Mouse (Mus musculus) stomach, embryonic 14.5 days (tissue): ENCODE data around the gene Tgfbrap1. TPM values are rescaled to one million over a fixed set of nuclear protein-coding genes. Genes with fewer than 3 reads are reported as not detected.

ENCODE experiments used
- ATAC-seq: fragments of 200-750 bp; cut with Nextera tagmentation; 2 replicates; pipeline ENCODE4 v1.8.0; 2017; ENCODE audit warnings: low read depth, moderate TSS enrichment; ENCODE audit not compliant: insufficient number of reproducible peaks, insufficient read depth, low FRiP score
- H3K27ac ChIP-seq: fragments of 300-500 bp; sonication (generic); 2 replicates; pipeline ENCODE4 v1.5.1; 2014; ENCODE audit warnings: mild to moderate bottlenecking, low read length, moderate library complexity, mixed read lengths
- H3K27me3 ChIP-seq: fragments of 300-500 bp; sonication (generic); 2 replicates; pipeline ENCODE4 v1.6.1; 2014; ENCODE audit warnings: low read length, control low read depth, mixed read lengths; ENCODE audit not compliant: control insufficient read depth, insufficient read depth
- H3K36me3 ChIP-seq: fragments of 300-500 bp; sonication (generic); 2 replicates; pipeline ENCODE4 v1.6.1; 2014; ENCODE audit warnings: mild to moderate bottlenecking, control low read depth, low read length, moderate library complexity, mixed read lengths; ENCODE audit not compliant: control insufficient read depth, insufficient read depth
- H3K4me1 ChIP-seq: fragments of 300-500 bp; sonication (generic); 2 replicates; pipeline ENCODE4 v1.6.1; 2014; ENCODE audit warnings: low read length, control low read depth, mixed read lengths; ENCODE audit not compliant: control insufficient read depth, insufficient read depth
- H3K4me2 ChIP-seq: fragments of 300-500 bp; sonication (generic); replicated peaks from 2 replicates; pipeline ENCODE4 v1.6.1; 2014; ENCODE audit warnings: low read depth, low read length, control low read depth
- H3K4me3 ChIP-seq: fragments of 300-500 bp; sonication (generic); 2 replicates; pipeline ENCODE4 v1.5.1; 2014; ENCODE audit warnings: low read depth, low read length, control low read depth
- H3K9ac ChIP-seq: fragments of 300-500 bp; sonication (generic); replicated peaks from 2 replicates; pipeline ENCODE4 v1.6.1; 2014; ENCODE audit warnings: low read depth, mild to moderate bottlenecking, control low read depth, low read length, moderate library complexity, mixed read lengths
- H3K9me3 ChIP-seq: fragments of 300-500 bp; sonication (generic); 2 replicates; pipeline ENCODE4 v1.6.1; 2016; ENCODE audit warnings: low read depth, low read length, control low read depth; ENCODE audit not compliant: control insufficient read depth
- WGBS: fragments of 180-500 bp; shearing (Covaris S2); extraction: QIAGEN DNeasy Blood & Tissue Kit; methylation state at CpG from one replicate; pipeline ENCODE4 v1.1.7; 2014; 5-methylcytosine and 5-hydroxymethylcytosine counted together
- polyA plus RNA-seq: library from polyadenylated mRNA; unstranded; fragments of >200 nt; fragmentation: Nextera tagmentation; extraction: Ambion mirVana; gene quantifications from 2 replicates; pipeline ENCODE4 v1.2.1, GENCODE M21; 2014

The Tgfbrap1 gene
- polyA plus RNA-seq, 1 experiment from 2014 or later, result 15.0 TPM

DNA sequence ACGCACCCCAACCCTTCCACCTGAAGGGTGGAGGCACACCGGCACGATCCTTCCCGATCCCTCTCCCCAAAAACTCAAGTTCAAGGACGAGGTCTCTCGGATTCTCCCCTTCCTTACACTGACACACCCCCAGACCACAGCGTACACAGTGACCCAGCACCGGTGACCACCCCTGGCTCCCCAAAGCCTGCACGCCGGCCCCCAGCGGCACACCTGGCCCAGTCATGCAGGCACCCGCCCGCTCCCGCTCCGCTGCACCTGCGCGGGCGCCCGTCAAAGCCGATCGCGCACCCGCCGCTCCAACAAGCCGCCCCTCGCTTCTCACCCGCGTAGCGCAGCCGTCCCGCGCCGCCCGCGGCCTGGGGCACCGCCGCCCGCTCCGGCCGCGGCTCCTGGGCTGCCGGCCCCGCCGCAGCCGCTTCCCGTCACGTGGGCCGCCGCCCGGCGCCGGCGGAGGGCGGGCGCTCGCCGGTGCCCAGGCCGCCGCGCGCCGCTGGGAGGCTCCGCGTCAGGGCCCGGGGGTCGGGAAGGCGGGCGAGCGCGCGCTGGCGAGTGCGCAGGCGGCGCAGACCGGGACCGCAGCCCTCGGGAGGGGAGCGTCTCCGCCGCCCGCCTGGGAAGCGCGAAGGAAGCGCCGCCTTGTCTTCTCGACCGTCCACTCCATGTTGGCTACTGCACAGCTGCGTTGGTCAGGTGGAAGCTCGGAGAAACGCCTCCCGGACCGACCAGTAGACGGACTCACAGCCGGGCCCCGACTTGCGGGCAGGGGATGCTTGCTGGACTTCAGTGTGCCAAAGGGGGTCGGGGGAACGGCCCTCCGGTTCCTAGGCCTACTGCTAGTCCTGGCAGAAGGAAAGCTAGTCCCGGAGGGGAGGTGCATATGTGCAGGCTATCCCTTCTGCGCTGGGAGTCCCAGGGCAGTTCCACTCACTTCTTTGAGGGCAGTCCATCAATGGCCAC is 6.1 kb downstream of the Tgfbrap1 start:
- Histone ChIP-seq H3K27ac (peak overlapping the region; percentile 72), H3K36me3 (no peaks in the 10 kb centered on the region; the same call in 1 of the 2 replicates), H3K4me2 (peak overlapping the region; percentile 70), H3K9ac (peak overlapping the region; percentile 83), H3K4me3 (peak overlapping the region; percentile 70), H3K27me3 (no peaks in the 10 kb centered on the region), H3K4me1 (no peaks in the 10 kb centered on the region), H3K9me3 (no peaks in the 10 kb centered on the region)
- peak; percentile 90 for ATAC-seq
- WGBS, result under 1% methylated on average over 97 of the region's 102 CpGs

DNA sequence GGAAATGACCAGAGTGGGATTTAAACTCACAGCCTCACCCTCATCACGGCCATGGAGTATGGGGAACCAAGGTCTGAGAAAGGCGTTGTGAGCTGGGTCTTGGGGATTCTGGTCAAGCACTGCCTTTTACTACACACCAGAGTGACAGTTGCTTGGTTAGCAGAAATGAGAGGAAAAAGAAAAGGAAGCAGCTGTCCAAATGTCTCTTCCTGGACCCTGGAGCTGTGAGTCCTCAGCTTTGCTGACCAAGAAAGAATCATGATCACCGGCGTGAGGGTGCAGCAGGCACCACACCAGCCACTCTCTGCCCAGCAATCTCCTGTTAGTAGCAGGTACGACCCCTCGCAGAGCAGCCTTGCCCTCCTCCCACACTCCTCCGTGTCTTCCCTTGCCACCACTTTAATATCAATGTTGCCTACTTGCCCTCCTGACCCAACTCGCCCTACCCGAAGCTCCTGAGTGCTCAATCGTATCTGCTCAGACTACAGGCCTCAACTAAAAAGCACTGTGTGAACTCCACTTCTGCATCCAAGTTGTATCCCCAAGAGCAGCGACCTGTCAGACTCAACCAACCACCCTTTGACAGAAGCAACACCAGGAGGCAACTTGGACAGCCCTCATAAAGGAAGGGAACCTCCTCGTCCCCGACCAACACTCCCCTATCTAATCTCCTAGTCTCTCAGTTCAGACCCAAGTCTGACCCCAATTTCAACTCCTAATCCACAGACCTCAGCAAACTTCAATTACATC is 7.0 kb downstream of the Tgfbrap1 start:
- Histone ChIP-seq H3K9ac (peak overlapping the region; percentile 83; the same call in 1 of the 2 replicates), H3K4me3 (peak overlapping the region; percentile 70), H3K4me1 (no peaks in the 10 kb centered on the region), H3K27me3 (no peaks in the 10 kb centered on the region), H3K27ac (no peak overlapping the region), H3K9me3 (no peaks in the 10 kb centered on the region), H3K4me2 (peak overlapping the region; percentile 70), H3K36me3 (no peaks in the 10 kb centered on the region; the same call in 1 of the 2 replicates)
- 36% methylated on average over 13 of the region's 13 CpGs for WGBS
- peak; percentile 29 for ATAC-seq

DNA sequence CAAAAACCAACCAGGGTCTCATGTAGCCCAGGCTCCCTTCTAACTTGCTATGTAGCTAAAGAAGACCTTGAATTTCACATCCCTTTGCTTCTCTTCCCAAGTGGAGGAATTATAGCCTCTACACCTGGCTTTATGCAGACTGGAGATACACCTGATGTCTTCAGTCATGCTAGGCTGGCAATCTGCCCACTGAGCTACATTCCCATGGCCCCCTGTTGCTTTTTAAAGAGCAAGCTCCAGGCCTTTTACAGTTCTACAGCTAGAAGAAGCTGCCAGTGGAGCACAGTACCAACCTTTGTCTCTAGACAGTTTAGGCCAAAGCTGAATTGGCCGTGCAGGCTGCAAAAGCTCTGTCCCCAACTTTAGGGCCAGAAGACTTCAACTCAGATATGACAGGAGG is 8.0 kb downstream of the Tgfbrap1 start:
- no peak overlapping the region for H3K4me2 ChIP-seq
- no peak overlapping the region for H3K4me3 ChIP-seq
- ATAC-seq, result no peak
- no peaks in the 10 kb centered on the region for H3K9me3 ChIP-seq
- no peak overlapping the region for H3K27ac ChIP-seq
- WGBS, result 96% methylated on average over 1 of the region's 1 CpGs
- H3K9ac ChIP-seq, result no peak overlapping the region
- no peaks in the 10 kb centered on the region; the same call in 1 of the 2 replicates for H3K36me3 ChIP-seq
- no peaks in the 10 kb centered on the region for H3K27me3 ChIP-seq
- H3K4me1 ChIP-seq, result no peaks in the 10 kb centered on the region

GRCm38 (mm10) chr1:43082946-43083345 is 15.5 kb downstream of the Tgfbrap1 start:
- H3K9ac ChIP-seq, result no peak overlapping the region
- no peak overlapping the region for H3K4me3 ChIP-seq
- no peaks in the 10 kb centered on the region for H3K4me1 ChIP-seq
- no peak overlapping the region for H3K27ac ChIP-seq
- no peak overlapping the region for H3K4me2 ChIP-seq
- H3K36me3 ChIP-seq, result no peaks in the 10 kb centered on the region
- ATAC-seq, result no peak
- H3K27me3 ChIP-seq, result no peaks in the 10 kb centered on the region
- 83% methylated on average over 5 of the region's 5 CpGs for WGBS
- H3K9me3 ChIP-seq, result no peaks in the 10 kb centered on the region

DNA sequence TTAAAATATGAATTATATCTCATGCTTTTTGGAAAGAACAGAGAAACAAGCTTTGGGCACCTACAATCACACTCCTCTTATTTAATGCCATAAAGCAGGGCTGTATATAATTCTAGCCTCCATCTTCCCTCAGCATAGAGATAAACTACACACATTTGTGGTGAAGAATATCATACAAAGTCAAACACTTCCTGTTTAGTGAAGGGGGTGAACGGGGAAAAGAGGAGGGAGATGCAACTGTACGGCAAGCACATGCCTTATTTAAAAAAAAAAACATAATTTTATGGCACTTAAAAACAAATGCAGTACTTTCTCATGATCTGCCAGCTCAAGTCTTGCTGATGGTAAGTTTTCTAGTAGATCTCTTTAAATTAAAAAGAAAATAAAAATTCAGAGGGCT is 20.3 kb downstream of the Tgfbrap1 start:
- Histone ChIP-seq H3K27ac (no peak overlapping the region), H3K9me3 (no peaks in the 10 kb centered on the region), H3K36me3 (no peaks in the 10 kb centered on the region; the same call in 1 of the 2 replicates), H3K4me3 (no peak overlapping the region), H3K4me1 (no peaks in the 10 kb centered on the region), H3K4me2 (no peak overlapping the region), H3K9ac (no peak overlapping the region), H3K27me3 (no peaks in the 10 kb centered on the region)
- no peak for ATAC-seq
- WGBS, result 71% methylated on average over 2 of the region's 2 CpGs

GRCm38 (mm10) chr1:43074791-43075190 is 23.6 kb downstream of the Tgfbrap1 start:
- Histone ChIP-seq H3K4me3 (no peak overlapping the region), H3K9me3 (no peaks in the 10 kb centered on the region), H3K27me3 (no peaks in the 10 kb centered on the region), H3K27ac (no peak overlapping the region), H3K4me2 (no peak overlapping the region), H3K4me1 (no peaks in the 10 kb centered on the region), H3K9ac (no peak overlapping the region), H3K36me3 (no peaks in the 10 kb centered on the region; the same call in none of the 2 replicates)
- 97% methylated on average over 2 of the region's 2 CpGs for WGBS
- ATAC-seq, result no peak

GRCm38 (mm10) chr1:43072561-43072960 is 25.9 kb downstream of the Tgfbrap1 start:
- no peak overlapping the region for H3K4me2 ChIP-seq
- no peak for ATAC-seq
- 66% methylated on average over 1 of the region's 1 CpGs for WGBS
- no peaks in the 10 kb centered on the region for H3K9me3 ChIP-seq
- H3K4me3 ChIP-seq, result no peak overlapping the region
- no peaks in the 10 kb centered on the region for H3K4me1 ChIP-seq
- H3K36me3 ChIP-seq, result no peaks in the 10 kb centered on the region; the same call in none of the 2 replicates
- H3K9ac ChIP-seq, result no peak overlapping the region
- no peaks in the 10 kb centered on the region for H3K27me3 ChIP-seq
- H3K27ac ChIP-seq, result no peak overlapping the region

- Histone ChIP-seq H3K27ac (no peak overlapping the region), H3K9me3 (no peaks in the 10 kb centered on the region), H3K27me3 (no peaks in the 10 kb centered on the region), H3K4me1 (no peaks in the 10 kb centered on the region), H3K9ac (no peak overlapping the region), H3K36me3 (no peaks in the 10 kb centered on the region; the same call in none of the 2 replicates), H3K4me2 (no peak overlapping the region), H3K4me3 (no peak overlapping the region)
- 91% methylated on average over 8 of the region's 8 CpGs for WGBS
- no peak for ATAC-seq
These were observed 26.4 kb downstream of the Tgfbrap1 start for GRCm38 (mm10) chr1:43072028-43072427.
